Mouse (Mus musculus): Measurements from ENCODE around the gene A530016L24Rik.

GRCm38 (mm10) chr12:112543941-112544340 is 54.7 kb downstream of the A530016L24Rik start:
- TF ChIP-seq ZNF384 (IDR thresholded peaks at IDR 0.05; ENCODE audit: low read depth, low read length) (no peak), MAFK (IDR thresholded peaks at IDR 0.05; ENCODE audit: insufficient read depth, low read depth, low read length) (no peak), CHD2 (IDR thresholded peaks at IDR 0.05; ENCODE audit: low read depth, low read length) (no peak), HCFC1 (IDR thresholded peaks at IDR 0.05; ENCODE audit: borderline replicate concordance, insufficient read depth, low read length) (no peak)
